Mouse (Mus musculus) MEL (cell line): ENCODE data around the gene Pigyl. TPM values are rescaled to one million over a fixed set of nuclear protein-coding genes. Genes with fewer than 3 reads are reported as not detected.

ENCODE experiments used
- DNase-seq: peaks from one replicate; pipeline ENCODE4 v3.0.0; 2011; ENCODE audit warnings: low read depth, low spot score
- H3K27ac ChIP-seq: 2 replicates; pipeline ENCODE4 v1.5.1; 2012; ENCODE audit warnings: low read depth, mild to moderate bottlenecking, control low read depth, low read length, moderate library complexity; ENCODE audit not compliant: control insufficient read depth
- H3K27me3 ChIP-seq, 2 experiments: fragments of 150-350 bp in 1 of 2; sonication (generic) in 1 of 2; 2 replicates each; pipeline ENCODE4 v1.6.1; 2012; ENCODE audit warnings: low read length in 2 of 2, mild to moderate bottlenecking in 2 of 2, improper control_type of control experiment in 1 of 2, moderate library complexity in 1 of 2; ENCODE audit not compliant: insufficient read depth in 2 of 2, control insufficient read depth in 1 of 2
- H3K36me3 ChIP-seq, 2 experiments: 2 replicates each; pipeline ENCODE4 v1.6.1; 2012 to 2014; ENCODE audit warnings: low read length in 2 of 2, improper control_type of control experiment in 1 of 2, inconsistent platforms in 1 of 2, mild to moderate bottlenecking in 1 of 2; ENCODE audit not compliant: insufficient read depth in 2 of 2, control insufficient read depth in 1 of 2
- H3K4me1 ChIP-seq, 2 experiments: fragments of 150-350 bp in 1 of 2; sonication (generic) in 1 of 2; 2 replicates each; pipeline ENCODE4 v1.6.1; 2012; ENCODE audit warnings: low read length in 2 of 2, improper control_type of control experiment in 1 of 2, mild to moderate bottlenecking in 1 of 2; ENCODE audit not compliant: insufficient read depth in 2 of 2, control insufficient read depth in 1 of 2
- H3K4me3 ChIP-seq, 2 experiments: fragments of 150-350 bp in 1 of 2; sonication (generic) in 1 of 2; 2 replicates each; pipeline ENCODE4 v1.5.1; 2012; ENCODE audit warnings: low read depth in 2 of 2, low read length in 2 of 2, mild to moderate bottlenecking in 2 of 2, moderate library complexity in 2 of 2, control low read depth in 1 of 2, improper control_type of control experiment in 1 of 2; ENCODE audit not compliant: control insufficient read depth in 1 of 2, insufficient read depth in 1 of 2
- H3K79me2 ChIP-seq: 2 replicates; pipeline ENCODE4 v1.6.1; 2012; ENCODE audit warnings: mild to moderate bottlenecking, low read length, moderate library complexity; ENCODE audit not compliant: control insufficient read depth, poor library complexity, insufficient read depth
- H3K9ac ChIP-seq: 2 replicates; pipeline ENCODE4 v1.6.1; 2012; ENCODE audit warnings: low read depth, mild to moderate bottlenecking, control low read depth, low read length, moderate library complexity; ENCODE audit not compliant: control insufficient read depth, poor library complexity, severe bottlenecking
- H3K9me3 ChIP-seq: fragments of 150-350 bp; sonication (generic); replicated peaks from 2 replicates; pipeline ENCODE4 v1.6.1; 2012; ENCODE audit warnings: mild to moderate bottlenecking, low read length, improper control_type of control experiment, moderate library complexity; ENCODE audit not compliant: insufficient read depth
- BHLHE40 ChIP-seq: IDR thresholded peaks from 2 replicates; pipeline ENCODE4 v1.6.1; 2012; ENCODE audit warnings: low read depth, mild to moderate bottlenecking, inconsistent platforms, low read length, improper control_type of control experiment, borderline replicate concordance
- E2F4 ChIP-seq: IDR thresholded peaks from 2 replicates; pipeline ENCODE4 v1.6.1; 2011; ENCODE audit warnings: low read depth, low read length, improper control_type of control experiment, borderline replicate concordance
- EP300 ChIP-seq, 2 experiments: IDR thresholded peaks; 2 replicates each; pipeline ENCODE4 v1.6.1; 2011; ENCODE audit warnings: improper control_type of control experiment in 2 of 2, low read length in 2 of 2, low read depth in 1 of 2, mild to moderate bottlenecking in 1 of 2
- ETS1 ChIP-seq: IDR thresholded peaks from 2 replicates; pipeline ENCODE4 v1.6.1; 2012; ENCODE audit warnings: low read depth, mild to moderate bottlenecking, inconsistent platforms, low read length, improper control_type of control experiment, moderate library complexity
- GATA1 ChIP-seq: IDR thresholded peaks from 2 replicates; pipeline ENCODE4 v1.6.1; 2011; ENCODE audit warnings: low read depth, low read length, improper control_type of control experiment
- HCFC1 ChIP-seq: IDR thresholded peaks from 2 replicates; pipeline ENCODE4 v1.6.1; 2012; ENCODE audit warnings: low read depth, mild to moderate bottlenecking, inconsistent platforms, low read length, improper control_type of control experiment, moderate library complexity
- MAX ChIP-seq: IDR thresholded peaks from 2 replicates; pipeline ENCODE4 v1.6.1; 2011; ENCODE audit warnings: low read length, improper control_type of control experiment
- MXI1 ChIP-seq: IDR thresholded peaks from 2 replicates; pipeline ENCODE4 v1.6.1; 2011; ENCODE audit warnings: mild to moderate bottlenecking, low read depth, low read length, improper control_type of control experiment
- MYC ChIP-seq: IDR thresholded peaks from 2 replicates; pipeline ENCODE4 v1.6.1; 2011; ENCODE audit warnings: low read depth, mild to moderate bottlenecking, low read length, improper control_type of control experiment, moderate library complexity
- POLR2A ChIP-seq, 2 experiments: IDR thresholded peaks; 2 replicates each; pipeline ENCODE4 v1.6.1; 2011 to 2012; ENCODE audit warnings: low read length in 2 of 2, mild to moderate bottlenecking in 2 of 2, control low read depth in 1 of 2, improper control_type of control experiment in 1 of 2, low read depth in 1 of 2, moderate library complexity in 1 of 2; ENCODE audit not compliant: control insufficient read depth in 1 of 2, insufficient read depth in 1 of 2, poor library complexity in 1 of 2
- RCOR1 ChIP-seq: IDR thresholded peaks from 2 replicates; pipeline ENCODE4 v1.6.1; 2012; ENCODE audit warnings: low read depth, mild to moderate bottlenecking, inconsistent platforms, low read length, improper control_type of control experiment
- SMC3 ChIP-seq: IDR thresholded peaks from 2 replicates; pipeline ENCODE4 v1.6.1; 2011; ENCODE audit warnings: low read depth, low read length, improper control_type of control experiment
- TBP ChIP-seq: IDR thresholded peaks from 2 replicates; pipeline ENCODE4 v1.8.0; 2011; ENCODE audit warnings: low read depth, low read length, improper control_type of control experiment
- TCF12 ChIP-seq: IDR thresholded peaks from 2 replicates; pipeline ENCODE4 v1.6.1; 2014; ENCODE audit warnings: low read depth, mild to moderate bottlenecking, inconsistent platforms, low read length, improper control_type of control experiment, moderate library complexity
- USF1 ChIP-seq: IDR thresholded peaks from 2 replicates; pipeline ENCODE4 v1.6.1; 2014; ENCODE audit warnings: low read depth, mild to moderate bottlenecking, inconsistent platforms, low read length, improper control_type of control experiment, moderate library complexity
- USF2 ChIP-seq, 2 experiments: IDR thresholded peaks; 2 replicates each; pipeline ENCODE4 v1.6.1; 2011 to 2012; ENCODE audit warnings: improper control_type of control experiment in 2 of 2, low read length in 2 of 2, borderline replicate concordance in 1 of 2, inconsistent platforms in 1 of 2, low read depth in 1 of 2, mild to moderate bottlenecking in 1 of 2; ENCODE audit not compliant: insufficient read depth in 1 of 2
- polyA plus RNA-seq, 2 experiments: library from polyadenylated mRNA; stranded (reverse) in 1 of 2; unstranded in 1 of 2; fragments of >175 nt in 1 of 2; fragments of >200 nt in 1 of 2; gene quantifications; 2 replicates each; pipeline versions ENCODE4 v1.2.1 to v1.2.4; 2012; ENCODE audit warnings: low replicate concordance in 2 of 2, low read depth in 1 of 2; ENCODE audit not compliant: insufficient read length in 2 of 2, insufficient read depth in 1 of 2, missing spikeins in 1 of 2
- total RNA-seq: library from RNA; depleted of rRNA; stranded (reverse); fragments of 300-350 nt; gene quantifications from 2 replicates; pipeline ENCODE4 v1.2.3, GENCODE M21; 2012

Pigyl gene
- total and polyA plus RNA-seq, 3 experiments = 103 to 146 TPM; not detected in 1

DNA sequence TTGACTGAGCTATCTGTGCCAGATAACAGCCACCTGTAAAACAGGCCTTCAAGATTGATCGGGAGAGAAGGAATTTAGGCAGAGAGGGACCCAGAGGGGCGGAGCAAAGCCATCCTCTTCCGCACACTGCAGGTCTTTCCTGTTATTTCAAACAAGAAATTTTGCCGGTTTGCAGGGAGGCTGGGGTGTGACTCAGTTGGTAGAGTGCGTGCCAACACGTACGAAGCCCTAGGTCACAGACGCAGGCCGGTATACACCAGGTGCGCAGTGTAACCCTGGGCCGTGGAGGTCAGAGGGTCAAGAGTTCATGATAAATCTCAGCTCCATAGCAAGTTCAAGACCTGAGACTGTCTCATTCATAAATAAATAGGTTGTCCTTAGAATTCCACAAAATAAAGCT is 24.4 kb upstream of the Pigyl start:
- H3K9me3 ChIP-seq = no peaks in the 10 kb centered on the region
- H3K27me3 ChIP-seq = no peaks in the 10 kb centered on the region
- H3K9ac ChIP-seq = no peak overlapping the region
- no peak overlapping the region for H3K4me3 ChIP-seq
- no peak overlapping the region for H3K27ac ChIP-seq
- TF ChIP-seq ETS1 = no peak
- peaks cover 18 to 35% of the 10 kb centered on the region in 2 experiments for H3K4me1 ChIP-seq
- H3K36me3 ChIP-seq = peaks cover 0 to 28% of the 10 kb centered on the region in 2 experiments; a peak in 2 of 4 replicates
- H3K79me2 ChIP-seq = no peaks in the 10 kb centered on the region
- no peak for DNase-seq

DNA sequence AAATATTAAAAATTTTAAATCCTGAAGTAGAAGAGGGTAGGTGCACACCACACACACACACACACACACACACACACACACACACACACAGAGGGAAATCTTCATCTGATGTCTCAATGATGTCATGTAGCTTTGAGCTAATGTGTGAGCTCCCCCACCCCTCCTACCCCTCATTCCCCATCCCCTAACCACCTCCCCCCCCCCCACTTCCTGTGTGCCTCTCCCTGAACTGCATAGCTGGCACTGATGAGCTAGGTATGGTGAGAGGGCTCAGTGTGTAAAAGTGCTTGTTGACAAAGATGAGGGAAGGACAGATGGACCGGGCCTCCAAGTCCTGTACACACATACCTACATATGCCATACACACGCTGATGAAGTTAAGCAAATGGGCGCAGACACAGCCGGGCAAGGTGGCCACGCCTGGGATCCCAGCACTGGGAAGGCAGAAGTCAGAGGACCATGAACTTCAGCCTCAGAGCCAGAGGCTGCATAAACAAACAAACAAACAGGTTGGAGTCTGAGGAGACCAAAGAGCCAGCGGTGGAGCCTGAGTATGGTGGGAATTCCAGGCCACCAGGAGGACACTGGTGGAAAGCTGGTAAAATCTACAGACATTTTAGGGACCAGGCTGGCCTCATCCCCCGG is 22.3 kb upstream of the Pigyl start:
- H3K36me3 ChIP-seq = peaks cover 0 to 33% of the 10 kb centered on the region in 2 experiments; a peak in 2 of 4 replicates
- H3K9me3 ChIP-seq = no peaks in the 10 kb centered on the region
- no peak for DNase-seq
- H3K9ac ChIP-seq = peak overlapping the region; percentile 1; the same call in 1 of the 2 replicates
- H3K27me3 ChIP-seq = no peaks in the 10 kb centered on the region
- H3K4me1 ChIP-seq = peaks cover 18 to 42% of the 10 kb centered on the region in 2 experiments
- TF ChIP-seq SMC3 = no peak
- no peak for TF ChIP-seq MXI1
- TF ChIP-seq E2F4 = no peak
- no peak for TF ChIP-seq ETS1
- no peak for TF ChIP-seq MAX
- no peak for TF ChIP-seq GATA1
- no peak for TF ChIP-seq BHLHE40
- TF ChIP-seq USF2 (IDR thresholded peaks at IDR 0.05; ENCODE audit: borderline replicate concordance in 1 of 2, insufficient read depth in 1 of 2, low read depth in 1 of 2, low read length in 2 of 2) = no peak
- no peak for TF ChIP-seq MYC
- peak overlapping the region; percentile 78; the same call in 1 of the 2 replicates for H3K27ac ChIP-seq
- H3K4me3 ChIP-seq = no peak overlapping the region
- H3K79me2 ChIP-seq = no peaks in the 10 kb centered on the region

DNA sequence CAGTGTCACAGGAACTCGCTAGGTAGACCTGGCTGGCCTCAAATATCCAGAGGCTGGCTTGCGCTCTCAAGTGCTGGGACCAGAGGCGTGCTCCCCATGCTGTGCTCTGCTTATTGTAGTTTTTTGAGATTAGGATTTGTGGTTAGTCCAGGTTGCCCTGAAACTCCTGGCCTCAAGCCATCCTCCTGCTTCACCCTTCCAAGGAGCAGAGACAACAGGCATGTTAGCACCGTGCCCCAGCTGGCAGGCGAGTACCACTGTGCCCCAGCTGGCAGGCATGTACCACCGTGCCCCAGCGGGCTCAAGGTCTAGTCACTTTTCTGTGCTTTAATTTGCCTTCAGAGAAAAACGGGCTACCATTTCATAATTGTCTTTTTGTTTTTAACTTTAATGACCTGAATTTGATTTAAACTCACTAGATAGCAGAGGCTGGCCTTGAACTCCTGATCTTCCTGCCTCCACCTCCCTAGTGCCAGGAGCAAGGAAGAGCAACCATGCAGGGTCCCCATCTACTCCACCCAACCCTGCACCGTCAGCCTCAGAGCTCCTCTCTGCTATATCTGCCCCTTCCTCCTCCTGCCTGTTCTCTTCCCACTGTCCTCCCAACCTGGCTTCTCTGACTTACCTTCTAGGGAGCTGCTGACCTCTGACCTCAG is 21.5 kb upstream of the Pigyl start:
- Histone ChIP-seq H3K4me1 (peaks cover 18 to 42% of the 10 kb centered on the region in 2 experiments), H3K4me3 (peak overlapping the region; percentile 2 to 16; a peak in 2 of 4 replicates), H3K9me3 (no peaks in the 10 kb centered on the region), H3K36me3 (peaks cover 0 to 33% of the 10 kb centered on the region in 2 experiments; a peak in 2 of 4 replicates), H3K9ac (peak overlapping the region; percentile 20), H3K79me2 (no peaks in the 10 kb centered on the region), H3K27ac (peak overlapping the region; percentile 78), H3K27me3 (no peaks in the 10 kb centered on the region)
- DNase-seq = peak; percentile 78
- TF ChIP-seq TBP (0 out of 2 replicates have a peak, but pooled peaks have one; percentile 20), HCFC1 (no peak), MXI1 (peak; percentile 43; the same call in 1 of the 2 replicates), ETS1 (peak; percentile 36; the same call in 1 of the 2 replicates), POLR2A (IDR thresholded peaks at IDR 0.05; ENCODE audit: control insufficient read depth in 1 of 2, insufficient read depth in 1 of 2, low read depth in 1 of 2, low read length in 2 of 2, poor library complexity in 1 of 2) (0 out of 4 replicates have a peak, but pooled peaks of 1 of the 2 experiments have one; percentile 38), TCF12 (peak; percentile 42; the same call in 1 of the 2 replicates), USF1 (no peak), EP300 (IDR thresholded peaks at IDR 0.05; ENCODE audit: low read depth in 1 of 2, low read length in 2 of 2) (peak; percentile 48 to 49; a peak in 3 of 4 replicates), MAX (peak; percentile 73), RCOR1 (peak; percentile 75), GATA1 (no peak)
